8 mouse cellular contexts compared by ENCODE assay signal in genomic region chr10:116771215-116771935, GRCm38 (mm10).
DNase-seq lines count a peak whose midpoint lies in the region; ATAC-seq and TF ChIP-seq lines count a peak whose summit lies in the region.

No protein-coding gene starts in this region.

- no peak overlapping the region for H3K27ac ChIP-seq in embryonic facial prominence, embryonic 14.5 days (replicated peaks; ENCODE audit: low read depth, low read length)
- no peak overlapping the region for H3K27ac ChIP-seq in embryonic facial prominence, embryonic 10.5 days (replicated peaks)
- H3K27ac ChIP-seq in heart, embryonic 16.5 days (ENCODE audit: low read length), result peak overlapping the region; percentile 53

- no peaks in the 10 kb centered on the region for H3K36me3 ChIP-seq in embryonic facial prominence, embryonic 14.5 days (ENCODE audit: control insufficient read depth, insufficient read depth, low read length)
- no peaks in the 10 kb centered on the region for H3K36me3 ChIP-seq in embryonic facial prominence, embryonic 10.5 days (replicated peaks)
- H3K36me3 ChIP-seq in heart, embryonic 16.5 days (ENCODE audit: control insufficient read depth, insufficient read depth), result no peaks in the 10 kb centered on the region

- no peak overlapping the region for H3K4me2 ChIP-seq in embryonic facial prominence, embryonic 14.5 days (ENCODE audit: low read depth, low read length)
- H3K4me2 ChIP-seq in heart, embryonic 16.5 days (ENCODE audit: low read depth, low read length), result peak overlapping the region; percentile 51

- H3K4me3 ChIP-seq in embryonic facial prominence, embryonic 14.5 days (ENCODE audit: low read depth, low read length), result no peak overlapping the region
- H3K4me3 ChIP-seq in embryonic facial prominence, embryonic 10.5 days, result no peak overlapping the region
- H3K4me3 ChIP-seq in heart, embryonic 16.5 days (ENCODE audit: low read length), result peak overlapping the region; percentile 25
- H3K4me3 ChIP-seq in lung, adult 2 months (replicated peaks; ENCODE audit: extremely low read depth, low read depth, low read length), result no peak overlapping the region

- H3K27me3 ChIP-seq in embryonic facial prominence, embryonic 14.5 days (replicated peaks; ENCODE audit: control insufficient read depth, insufficient read depth, low read length), result no peaks in the 10 kb centered on the region
- H3K27me3 ChIP-seq in embryonic facial prominence, embryonic 10.5 days (replicated peaks; ENCODE audit: low read depth, poor library complexity, severe bottlenecking), result no peaks in the 10 kb centered on the region
- peaks cover 4% of the 10 kb centered on the region; the same call in 1 of the 2 replicates for H3K27me3 ChIP-seq in heart, embryonic 16.5 days (ENCODE audit: control insufficient read depth, insufficient read depth, low read length)

- peak; percentile 47 for ATAC-seq in embryonic facial prominence, embryonic 14.5 days (ENCODE audit: low read depth)
- peak; percentile 63 for ATAC-seq in heart, embryonic 16.5 days (replicated peaks; ENCODE audit: extremely low read depth, insufficient read depth, low FRiP score)
- no peak for ATAC-seq in activated CD4-positive, CD25-positive, alpha-beta regulatory T cell, adult 4 months

- 67% methylated on average over 21 of the region's 21 CpGs for WGBS in embryonic facial prominence, embryonic 14.5 days
- 91% methylated on average over 21 of the region's 21 CpGs for WGBS in embryonic facial prominence, embryonic 10.5 days
- 26% methylated on average over 21 of the region's 21 CpGs for WGBS in heart, embryonic 16.5 days
- WGBS in lung, adult 2 months, result 42% methylated on average over 21 of the region's 21 CpGs

- no peak for TF ChIP-seq POLR2A in lung, adult 2 months (IDR thresholded peaks at IDR 0.05; ENCODE audit: borderline replicate concordance, extremely low read depth, low read depth, low read length)

- no peak for TF ChIP-seq CTCF in lung, adult 2 months (IDR thresholded peaks at IDR 0.05; ENCODE audit: insufficient read depth, low read length)

- H3K9me3 ChIP-seq in embryonic facial prominence, embryonic 14.5 days (ENCODE audit: control insufficient read depth, low read length), result no peaks in the 10 kb centered on the region
- no peaks in the 10 kb centered on the region for H3K9me3 ChIP-seq in embryonic facial prominence, embryonic 10.5 days
- no peaks in the 10 kb centered on the region for H3K9me3 ChIP-seq in heart, embryonic 16.5 days (replicated peaks; ENCODE audit: control insufficient read depth, low read length)

- no peaks in the 10 kb centered on the region; the same call in none of the 2 replicates for H3K4me1 ChIP-seq in embryonic facial prominence, embryonic 14.5 days (ENCODE audit: control insufficient read depth, insufficient read depth, low read length)
- peaks cover 12% of the 10 kb centered on the region; the same call in 1 of the 2 replicates for H3K4me1 ChIP-seq in embryonic facial prominence, embryonic 10.5 days
- peaks cover 25% of the 10 kb centered on the region for H3K4me1 ChIP-seq in heart, embryonic 16.5 days (ENCODE audit: control insufficient read depth, insufficient read depth, low read length)
- H3K4me1 ChIP-seq in lung, adult 2 months (ENCODE audit: control insufficient read depth, insufficient read depth, low read length), result no peaks in the 10 kb centered on the region

- H3K9ac ChIP-seq in embryonic facial prominence, embryonic 14.5 days (ENCODE audit: low read depth, low read length), result no peak overlapping the region
- peak overlapping the region; percentile 1; the same call in 1 of the 2 replicates for H3K9ac ChIP-seq in heart, embryonic 16.5 days (ENCODE audit: low read length)

- peak; percentile 91 for DNase-seq in embryonic facial prominence, embryonic 14.5 days (ENCODE audit: low spot score)
- DNase-seq in embryonic facial prominence, embryonic 10.5 days (ENCODE audit: low spot score), result no peak
- DNase-seq in adrenal gland, adult (ENCODE audit: inconsistent age in 2 of 2, low spot score in 1 of 2), result peak; percentile 23 to 81
- peak; percentile 12 for DNase-seq in lung, adult 2 months
- DNase-seq in embryo, embryonic 10.5 days (ENCODE audit: low spot score), result no peak
- no peak for DNase-seq in layer of hippocampus, postnatal 14 days (ENCODE audit: low spot score in 2 of 2)

Comparison
In these comparisons a context has a peak if more than half of its experiments do, and no peak if none do; other contexts are left out.
1. DNase-seq: peak in embryonic facial prominence, embryonic 14.5 days (single experiment), adrenal gland, adult (2 of 2) and lung, adult 2 months (single experiment); none in embryonic facial prominence, embryonic 10.5 days (single experiment), embryo, embryonic 10.5 days (single experiment) and layer of hippocampus, postnatal 14 days (0 of 2).